Mouse (Mus musculus) bone marrow, adult 2 months (tissue): ENCODE measurements at regions not wholly inside any gene's neighbourhood (a gene's known extent, or its start where the extent isn't known, plus 50 kb on each side); places are given as distances from the start of the nearest gene placed in this dataset.

Experiments used
- CTCF ChIP-seq: fragments of 200-500 bp; IDR thresholded peaks from 2 replicates; pipeline ENCODE4 v1.5.1; 2011; ENCODE audit warnings: low read length, control low read depth; ENCODE audit not compliant: control insufficient read depth, insufficient read depth
- POLR2A ChIP-seq: fragments of 200-500 bp; IDR thresholded peaks from 2 replicates; pipeline ENCODE4 v1.6.1; 2011; ENCODE audit warnings: low read depth, mild to moderate bottlenecking, control low read depth, low read length, borderline replicate concordance; ENCODE audit not compliant: control insufficient read depth

DNA sequence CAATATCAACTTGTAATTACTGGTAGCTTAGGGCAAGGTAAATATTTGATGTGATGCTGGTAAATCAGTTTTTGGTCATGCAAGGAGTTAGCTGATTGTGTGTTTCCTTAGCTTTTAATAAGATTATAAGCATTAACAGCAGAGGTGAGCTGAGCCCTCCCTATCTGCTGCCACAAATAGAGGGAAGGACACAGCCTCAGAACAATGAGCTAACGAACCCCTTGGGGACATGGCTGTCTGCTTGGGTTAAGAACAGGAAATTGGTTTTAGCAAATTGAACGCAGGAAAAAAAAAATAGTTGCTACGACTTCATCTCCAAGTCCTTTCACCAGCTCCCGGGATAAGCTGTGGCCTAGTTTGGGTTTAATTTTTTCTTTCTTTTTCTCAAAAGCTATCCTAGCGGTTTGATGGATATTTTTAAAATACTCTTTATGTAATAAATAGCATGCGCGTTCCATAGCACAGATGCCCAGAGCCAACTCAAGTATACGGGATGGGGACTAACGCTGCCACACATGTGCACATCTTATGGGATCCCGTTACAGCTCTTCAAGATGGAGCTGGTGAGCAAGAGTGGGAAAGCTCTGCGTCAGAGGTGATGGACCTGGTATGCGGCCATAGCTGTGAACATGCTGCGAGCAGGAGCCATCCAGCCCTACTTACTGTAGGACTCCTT lies 236.6 kb downstream of the Atp23 start:
- no peak for TF ChIP-seq POLR2A
- TF ChIP-seq CTCF, result no peak
